Mouse (Mus musculus): Measurements from ENCODE around the gene 4930412O13Rik. TPM values are rescaled to one million over a fixed set of nuclear protein-coding genes. Genes with fewer than 3 reads are reported as not detected.
A peak's percentile ranks its signal among the peaks of the same experiment; 100 is the strongest.

Gene 4930412O13Rik
- total RNA-seq (2021): not detected

- intact Hi-C loops (cut with DNase I): loop anchor here (5.0 kb wide), 2 partner anchors 1124 to 1204 kb away; no protein-coding TSS in a partner anchor
These were observed at the start of gene 4930412O13Rik for GRCm38 (mm10) chr2:9881051-9881591. Gene 4930412O13Rik (plus strand): TSS chr2:9881252.

GRCm38 (mm10) chr2:9833712-9834111 is 47.3 kb upstream of the 4930412O13Rik start:
- intact Hi-C loops (cut with DNase I): no loop called here

More at GRCm38 (mm10) chr2:9881051-9881591, at the start of gene 4930412O13Rik:
- peak in 1 of 2 experiments; percentile 31 for DNase-seq (ENCODE audit: extremely low spot score in 1 of 2, low spot score in 2 of 2)

DNA sequence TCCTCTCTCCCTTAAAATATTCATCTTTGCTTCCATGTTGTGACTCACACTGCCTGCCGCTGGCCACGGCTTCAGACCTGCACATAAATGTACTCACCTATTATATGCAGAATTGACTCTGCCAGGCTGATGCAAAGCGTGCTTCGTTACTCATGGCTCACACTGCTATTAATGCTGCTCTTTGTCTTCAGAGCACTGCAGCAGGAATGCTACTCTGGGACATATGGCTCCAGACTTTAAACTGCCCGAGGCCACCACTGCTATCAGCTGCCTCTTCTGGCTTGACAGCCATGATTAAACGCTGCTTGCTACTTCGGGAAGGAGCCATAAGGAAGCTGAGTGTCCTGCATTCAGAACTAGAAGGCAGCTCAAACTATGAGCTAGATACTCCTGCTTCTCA is 45.9 kb upstream of the 4930412O13Rik start:
- DNase-seq (ENCODE audit: extremely low spot score in 1 of 2, low spot score in 2 of 2): no peak
- intact Hi-C loops (cut with DNase I): no loop called here

More at GRCm38 (mm10) chr2:9833712-9834111, 47.3 kb upstream of the 4930412O13Rik start:
- no peak for DNase-seq (ENCODE audit: extremely low spot score in 1 of 2, low spot score in 2 of 2)

DNA sequence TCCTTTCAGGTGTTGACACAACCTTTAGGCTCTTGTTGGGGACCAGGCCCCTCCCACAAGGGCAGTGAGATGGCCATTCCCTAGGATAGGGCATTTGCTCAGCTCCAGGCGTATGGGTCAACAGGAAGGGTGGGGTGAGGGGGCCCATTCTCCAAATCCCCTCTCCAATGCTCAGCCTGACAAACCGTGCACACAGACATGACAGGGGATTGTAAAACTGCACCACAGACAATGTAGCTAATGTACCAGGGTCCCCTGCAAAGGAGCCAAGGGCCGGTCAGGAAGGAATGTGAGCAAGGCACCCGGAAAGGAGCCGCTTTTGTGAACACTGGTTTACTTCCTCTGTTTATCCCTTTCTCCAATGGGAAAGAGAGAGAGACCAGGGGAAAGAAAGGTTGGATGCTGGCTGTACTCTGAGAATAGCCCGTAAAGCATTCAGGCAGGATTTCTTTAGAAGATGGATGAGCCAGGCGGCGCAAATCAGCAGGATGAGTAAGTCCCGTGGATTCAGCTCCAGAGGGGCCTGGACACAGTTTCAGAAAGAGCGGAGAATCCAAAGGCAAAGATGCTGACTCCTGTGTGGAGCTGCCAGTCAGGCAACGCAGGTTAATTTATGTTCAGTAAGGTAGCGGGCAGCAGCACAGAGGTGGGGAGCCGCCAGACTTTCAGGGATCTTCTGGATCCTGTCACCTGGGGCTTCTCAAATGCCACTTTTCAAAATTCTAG is 28.0 kb upstream of the 4930412O13Rik start:
- no peak for DNase-seq (ENCODE audit: extremely low spot score in 1 of 2, low spot score in 2 of 2)
- intact Hi-C loops (cut with DNase I): no loop called here

DNA sequence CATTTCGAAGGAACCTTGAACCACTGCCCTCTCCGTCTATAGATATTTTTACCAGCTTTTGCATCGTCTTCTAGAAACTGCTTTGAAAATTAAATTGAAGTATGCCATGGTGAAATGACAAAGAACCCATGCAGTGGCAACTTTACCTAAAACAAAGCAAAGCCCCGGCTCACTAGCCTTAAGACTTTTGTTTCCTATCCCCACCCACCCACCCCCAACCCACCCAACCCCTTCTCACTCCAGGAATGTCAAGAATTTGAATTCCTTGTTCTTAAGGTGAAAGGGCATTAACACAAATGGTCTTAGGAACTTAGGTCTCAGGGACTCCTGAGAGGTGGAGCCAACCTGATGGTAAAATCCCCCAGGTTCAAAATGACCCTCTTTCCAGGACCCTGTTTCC is 25.2 kb upstream of the 4930412O13Rik start:
- intact Hi-C loops (cut with DNase I): no loop called here
- no peak for DNase-seq (ENCODE audit: extremely low spot score in 1 of 2, low spot score in 2 of 2)

DNA sequence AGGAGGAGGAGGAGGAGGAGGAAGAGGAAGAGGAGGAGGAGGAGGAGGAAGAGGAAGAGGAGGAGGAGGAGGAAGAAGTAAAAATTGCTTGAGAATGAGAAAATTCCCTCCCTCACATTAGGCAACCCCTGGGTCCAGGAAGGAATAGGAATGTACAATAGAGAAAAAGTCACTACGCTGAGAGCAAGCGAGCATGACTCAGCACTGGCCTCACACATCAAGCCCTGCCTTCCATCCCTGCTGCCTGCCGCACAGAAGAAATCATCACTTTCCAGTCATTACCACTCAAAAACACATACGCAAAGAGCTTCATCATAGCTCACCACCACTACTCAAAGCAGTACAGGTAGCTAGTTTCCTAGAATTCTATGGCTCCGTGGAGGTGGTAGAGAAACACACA is 20.4 kb upstream of the 4930412O13Rik start:
- intact Hi-C loops (cut with DNase I): no loop called here
- DNase-seq (ENCODE audit: extremely low spot score in 1 of 2, low spot score in 2 of 2): no peak

DNA sequence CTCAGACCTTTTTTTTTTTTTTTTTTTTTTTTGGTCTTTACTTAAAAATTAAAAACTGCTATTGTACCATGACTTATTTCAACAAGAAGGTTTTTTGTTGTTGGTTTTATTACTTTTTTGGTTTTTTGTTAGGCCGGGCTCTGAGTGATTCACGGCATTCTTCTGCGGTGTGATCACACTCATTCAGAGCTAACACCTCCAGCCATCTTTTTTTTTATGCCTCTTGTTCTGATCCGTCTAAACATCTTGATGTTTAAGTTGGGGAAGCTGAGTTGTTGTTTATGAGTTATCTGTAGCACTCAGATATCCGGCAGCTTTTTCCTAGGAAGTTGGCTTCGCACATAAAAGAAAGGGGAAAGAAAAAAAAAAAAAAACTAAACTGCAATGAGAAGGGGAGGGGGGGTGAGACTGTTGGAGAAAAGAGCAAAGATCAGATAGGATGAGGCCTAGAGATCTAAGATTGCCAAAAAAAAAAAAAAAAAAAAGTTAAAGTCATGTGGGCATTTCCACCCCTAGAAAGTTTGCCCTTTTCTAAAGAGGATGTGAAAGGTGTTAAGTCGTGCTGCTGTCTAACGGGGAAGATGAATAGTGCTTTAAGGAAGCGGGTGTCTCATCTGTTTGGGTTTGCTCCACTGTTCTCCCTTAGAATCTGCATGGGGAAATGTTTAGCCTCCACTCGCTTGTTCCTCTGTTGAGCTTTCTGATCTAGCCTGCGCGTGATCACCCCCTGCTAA is 13.8 kb upstream of the 4930412O13Rik start:
- no peak for DNase-seq (ENCODE audit: extremely low spot score in 1 of 2, low spot score in 2 of 2)
- intact Hi-C loops (cut with DNase I): no loop called here

DNA sequence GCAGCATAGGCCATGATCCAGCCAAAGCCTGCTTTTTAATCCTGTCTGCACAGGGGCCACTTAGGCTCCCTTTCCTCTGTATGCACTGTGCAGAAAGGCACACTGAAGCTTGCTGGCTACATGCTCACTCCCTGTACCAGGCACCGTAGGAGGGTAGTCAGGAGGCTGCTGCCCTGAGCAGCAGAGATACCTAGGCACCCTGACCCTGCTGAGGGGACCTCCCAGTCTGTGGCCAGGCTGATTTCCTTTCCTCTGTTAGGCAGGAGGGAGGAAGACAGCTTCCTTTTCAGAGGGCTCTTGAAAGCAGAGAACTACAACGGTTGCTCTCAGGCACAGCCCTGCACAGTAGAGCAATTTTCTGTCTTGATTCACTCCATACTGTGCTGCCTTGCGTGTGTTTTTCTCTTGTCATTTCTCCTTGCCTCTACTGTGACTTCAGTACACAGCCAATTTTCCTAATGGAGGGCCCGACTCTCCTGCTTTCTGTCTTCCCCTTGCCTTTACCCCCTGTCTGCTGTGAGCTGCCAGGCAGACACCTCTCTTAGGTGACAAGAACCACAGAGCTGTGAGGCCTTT is 9.8 kb upstream of the 4930412O13Rik start:
- DNase-seq (ENCODE audit: extremely low spot score in 1 of 2, low spot score in 2 of 2): no peak
- intact Hi-C loops (cut with DNase I): no loop called here

- intact Hi-C loops (cut with DNase I): no loop called here
- DNase-seq (ENCODE audit: extremely low spot score in 1 of 2, low spot score in 2 of 2): no peak
These were observed 9.3 kb upstream of the 4930412O13Rik start for GRCm38 (mm10) chr2:9871798-9872197.

- intact Hi-C loops (cut with DNase I): no loop called here
- no peak for DNase-seq (ENCODE audit: extremely low spot score in 1 of 2, low spot score in 2 of 2)
These were observed 8.4 kb upstream of the 4930412O13Rik start for GRCm38 (mm10) chr2:9872682-9873081.

DNA sequence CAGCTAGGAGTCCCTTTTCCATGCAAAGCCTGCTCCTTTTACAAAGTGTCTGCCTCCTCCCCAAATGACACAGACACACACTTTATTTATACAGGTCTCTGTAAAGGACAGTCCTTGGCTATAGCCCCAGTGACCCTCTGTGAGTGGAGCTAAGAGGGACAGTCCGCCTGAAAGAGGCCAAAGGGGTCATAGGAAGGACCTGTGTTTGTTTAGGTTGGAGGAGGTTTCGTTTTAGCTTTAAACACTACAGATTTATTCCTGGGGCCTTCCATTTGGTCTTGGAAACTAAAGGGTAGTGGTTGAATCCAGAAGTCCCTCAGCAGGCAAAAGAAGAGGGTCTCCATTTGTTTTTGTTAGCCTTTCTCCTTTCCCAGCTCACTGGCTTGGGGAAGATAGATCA is 7.3 kb upstream of the 4930412O13Rik start:
- intact Hi-C loops (cut with DNase I): no loop called here
- DNase-seq (ENCODE audit: extremely low spot score in 1 of 2, low spot score in 2 of 2): no peak

- intact Hi-C loops (cut with DNase I): loop anchor here (5.0 kb wide), 1 partner anchor 797 kb away; no protein-coding TSS in a partner anchor
- DNase-seq (ENCODE audit: extremely low spot score in 1 of 2, low spot score in 2 of 2): no peak
These were observed 6.4 kb upstream of the 4930412O13Rik start for GRCm38 (mm10) chr2:9874467-9875219.

- DNase-seq (ENCODE audit: extremely low spot score in 1 of 2, low spot score in 2 of 2): no peak
- intact Hi-C loops (cut with DNase I): loop anchor here (5.0 kb wide), 1 partner anchor 798 kb away; no protein-coding TSS in a partner anchor
These were observed 5.8 kb upstream of the 4930412O13Rik start for GRCm38 (mm10) chr2:9875220-9875619.

DNA sequence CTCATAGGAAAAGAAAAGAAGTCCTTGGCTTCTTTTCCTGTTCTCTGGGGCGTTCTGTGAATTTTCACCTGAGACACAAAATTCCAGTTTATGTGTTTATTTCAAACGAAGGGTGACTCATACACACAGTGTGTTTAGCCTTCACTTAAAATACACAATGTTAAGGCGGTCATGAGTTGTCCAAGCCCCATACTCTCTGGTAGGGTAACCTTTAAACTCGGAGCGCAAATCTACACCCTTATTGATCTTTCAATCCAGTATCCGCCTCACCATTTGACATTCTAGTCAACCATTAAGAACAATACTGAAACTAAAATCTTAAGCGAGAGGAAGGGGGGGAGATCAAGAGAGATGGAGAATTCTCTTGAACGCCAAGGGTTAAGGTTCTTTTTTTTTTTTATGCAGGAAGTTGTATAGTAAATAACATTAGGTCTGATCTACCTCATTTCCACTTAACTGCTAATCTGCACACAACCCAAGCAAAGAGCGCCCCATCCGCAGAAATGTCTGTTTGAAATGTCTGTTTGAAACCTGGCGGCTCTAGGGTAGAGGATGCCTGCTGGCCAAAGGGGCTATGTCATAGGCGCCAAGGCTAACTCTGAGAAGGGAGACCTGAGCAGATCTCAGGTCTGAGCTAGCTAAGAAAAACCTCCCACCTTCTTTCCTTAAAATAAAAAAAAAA is 5.2 kb upstream of the 4930412O13Rik start:
- no peak for DNase-seq (ENCODE audit: extremely low spot score in 1 of 2, low spot score in 2 of 2)
- intact Hi-C loops (cut with DNase I): loop anchor here (5.0 kb wide), 1 partner anchor 799 kb away; no protein-coding TSS in a partner anchor

- intact Hi-C loops (cut with DNase I): loop anchor here (5.0 kb wide), 1 partner anchor 799 kb away; no protein-coding TSS in a partner anchor
- DNase-seq (ENCODE audit: extremely low spot score in 1 of 2, low spot score in 2 of 2): no peak
These were observed 4.3 kb upstream of the 4930412O13Rik start for GRCm38 (mm10) chr2:9876621-9877325.

- intact Hi-C loops (cut with DNase I): loop anchor here (5.0 kb wide), 1 partner anchor 800 kb away; no protein-coding TSS in a partner anchor
- no peak for DNase-seq (ENCODE audit: extremely low spot score in 1 of 2, low spot score in 2 of 2)
These were observed 3.7 kb upstream of the 4930412O13Rik start for GRCm38 (mm10) chr2:9877326-9877690.

- intact Hi-C loops (cut with DNase I): loop anchor here (5.0 kb wide), 1 partner anchor 801 kb away; no protein-coding TSS in a partner anchor
- DNase-seq (ENCODE audit: extremely low spot score in 1 of 2, low spot score in 2 of 2): no peak
These were observed 3.0 kb upstream of the 4930412O13Rik start for GRCm38 (mm10) chr2:9877966-9878563.

Measured in left cerebral cortex, postnatal 10 days (tissue).